Mouse (Mus musculus): Measurements from ENCODE around the gene Scamp2.

Scamp2 gene

DNA sequence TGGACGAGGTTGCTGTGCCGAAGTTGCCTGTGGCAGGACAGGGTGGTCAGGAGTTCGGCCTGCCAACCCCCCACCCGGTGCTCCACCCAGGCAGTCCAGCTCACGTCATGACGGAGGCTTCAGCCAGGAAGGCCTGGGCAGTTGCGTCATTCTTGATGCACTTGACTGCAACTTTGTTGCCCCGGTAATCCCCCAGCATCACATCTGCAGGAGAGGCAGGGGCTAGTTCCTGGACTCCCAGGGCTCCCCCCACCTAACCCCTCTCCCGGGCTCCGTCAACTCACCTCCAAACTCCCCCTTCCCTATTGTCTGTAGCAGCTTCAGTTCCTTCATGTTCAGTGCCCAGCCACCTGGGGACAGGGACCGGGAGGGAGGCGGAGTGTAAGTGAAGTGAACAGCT is 68.0 kb downstream of the Scamp2 start:
- no peak for DNase-seq (ENCODE audit: low spot score)

GRCm38 (mm10) chr9:57629118-57629874 is 68.6 kb downstream of the Scamp2 start:
- peak; percentile 45 for DNase-seq (ENCODE audit: low spot score)

GRCm38 (mm10) chr9:57633481-57634024 is 72.8 kb downstream of the Scamp2 start:
- no peak for DNase-seq (ENCODE audit: low spot score)

GRCm38 (mm10) chr9:57637272-57637671 is 76.5 kb downstream of the Scamp2 start:
- DNase-seq (ENCODE audit: low spot score) = no peak

GRCm38 (mm10) chr9:57637741-57638322 is 77.1 kb downstream of the Scamp2 start:
- no peak for DNase-seq (ENCODE audit: low spot score)
